Mouse (Mus musculus) adrenal gland (tissue): ENCODE measurements around the gene Vamp5.

Source experiments
- intact Hi-C: fragments of 180-260 bp; cut with DNase I; formaldehyde crosslinking; loops from one replicate; pipeline ENCODE4 v1.15.1; 2025

The Vamp5 gene

DNA sequence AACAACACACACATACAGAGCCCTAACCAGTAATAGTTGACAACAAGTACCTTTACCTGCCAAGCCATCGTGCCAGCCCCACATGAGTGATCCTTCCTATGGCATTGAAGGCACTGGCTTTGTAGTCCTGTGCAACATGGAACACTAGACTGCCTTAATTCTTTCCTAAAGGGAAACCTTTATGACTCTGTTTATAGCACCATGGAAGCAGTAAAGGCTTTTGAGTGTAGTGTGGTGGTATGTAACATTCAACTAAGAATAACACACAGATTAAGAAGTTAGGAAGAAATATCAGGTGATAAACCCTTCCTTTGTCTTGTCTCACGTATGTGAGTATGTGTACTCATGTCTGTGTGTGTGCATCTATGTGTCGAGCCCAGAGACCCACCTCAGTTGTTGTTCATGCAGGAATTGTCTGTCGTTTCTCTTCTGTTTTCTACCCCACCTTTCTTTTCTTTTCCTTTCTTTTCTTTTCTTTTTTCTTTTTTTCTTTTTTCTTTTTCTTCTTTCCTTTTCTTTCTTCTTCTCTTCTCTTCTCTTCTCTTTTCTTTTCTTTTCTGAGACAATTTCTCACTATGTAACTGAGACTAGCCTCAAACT lies 13.3 kb downstream of the Vamp5 start, which contains the start of gene Rnf181:
Gene Rnf181 (minus strand): TSS at position 113 of the 600 bp plus-strand sequence.
- intact Hi-C loops = no loop called here

- intact Hi-C loops = no loop called here
Measured at GRCm38 (mm10) chr6:72366304-72366703, 14.0 kb downstream of the Vamp5 start.

GRCm38 (mm10) chr6:72364985-72365384 lies 15.3 kb downstream of the Vamp5 start:
- intact Hi-C loops = loop anchor here (5.0 kb wide), 1 partner anchor 42 kb away; no protein-coding TSS in a partner anchor

- intact Hi-C loops = loop anchor here (5.0 kb wide), 1 partner anchor 43 kb away; no protein-coding TSS in a partner anchor
Measured at GRCm38 (mm10) chr6:72364009-72364408, 16.3 kb downstream of the Vamp5 start.

DNA sequence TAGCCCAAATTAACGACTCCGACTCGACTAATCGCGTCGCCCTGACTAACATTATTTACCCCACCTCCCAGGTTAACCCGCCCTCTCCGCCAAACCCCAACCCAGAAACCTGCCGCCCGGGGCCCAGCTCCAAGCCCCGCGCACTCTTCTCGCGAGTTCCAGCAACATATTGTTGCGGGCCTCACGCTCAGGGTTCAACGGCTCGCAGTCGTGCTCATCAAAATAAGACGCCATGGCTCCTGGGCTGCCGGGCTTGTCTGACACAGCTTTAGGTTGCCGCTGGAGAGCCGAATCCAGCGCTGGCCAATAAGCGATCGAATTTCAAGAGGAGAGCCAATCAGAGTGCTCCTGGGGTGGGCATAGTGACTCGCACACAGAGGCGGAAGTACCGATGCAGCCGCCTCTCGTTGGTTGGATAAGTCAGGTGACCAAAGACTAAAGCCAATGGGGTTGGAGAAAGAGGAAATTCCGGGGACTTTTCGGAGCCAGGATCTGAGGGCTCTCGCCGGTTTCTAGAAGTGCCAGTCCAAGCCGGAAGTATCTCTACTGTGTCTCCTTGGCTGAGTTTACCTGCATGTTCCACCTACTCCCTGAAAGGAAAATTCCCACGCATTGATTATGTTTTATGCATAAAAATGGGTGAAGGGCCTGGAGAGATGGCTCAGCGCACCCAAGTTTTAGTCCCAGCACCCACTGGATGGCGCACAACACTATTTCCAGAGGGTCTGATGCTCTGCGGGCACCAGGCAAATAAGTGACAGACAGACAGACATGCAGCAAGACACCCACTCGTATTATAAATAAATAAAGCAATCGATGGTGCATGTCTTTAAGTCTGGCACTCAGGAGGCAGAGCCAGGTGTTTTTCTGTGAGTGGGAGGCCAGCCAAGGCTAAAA lies 17.9 kb downstream of the Vamp5 start:
- intact Hi-C loops = loop anchor here (5.0 kb wide), 1 partner anchor 45 kb away; no protein-coding TSS in a partner anchor

- intact Hi-C loops = loop anchor here (5.0 kb wide), 1 partner anchor 46 kb away; no protein-coding TSS in a partner anchor
Measured at GRCm38 (mm10) chr6:72361121-72361551, 19.1 kb downstream of the Vamp5 start.

DNA sequence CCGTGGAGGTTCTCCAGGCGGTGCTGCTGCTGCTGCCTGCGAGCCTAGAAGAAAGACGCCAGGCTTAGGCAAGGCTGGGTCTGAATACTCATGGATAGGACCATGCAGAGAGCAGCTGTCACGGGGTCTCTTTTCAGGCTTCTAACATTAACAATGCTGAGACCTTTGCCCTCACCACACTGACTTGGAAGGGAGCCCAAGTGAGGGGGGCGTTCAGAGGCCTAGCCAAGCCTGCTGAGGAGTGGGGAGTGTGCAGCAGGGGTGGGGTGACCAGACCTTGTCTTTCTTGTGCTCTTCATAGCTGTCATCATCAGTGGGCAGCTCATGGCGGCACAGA lies 19.7 kb downstream of the Vamp5 start:
- intact Hi-C loops = loop anchor here (5.0 kb wide), 1 partner anchor 47 kb away; no protein-coding TSS in a partner anchor

GRCm38 (mm10) chr6:72359891-72360598 lies 20.2 kb downstream of the Vamp5 start:
- intact Hi-C loops = loop anchor here (5.0 kb wide), 1 partner anchor 47 kb away; no protein-coding TSS in a partner anchor

DNA sequence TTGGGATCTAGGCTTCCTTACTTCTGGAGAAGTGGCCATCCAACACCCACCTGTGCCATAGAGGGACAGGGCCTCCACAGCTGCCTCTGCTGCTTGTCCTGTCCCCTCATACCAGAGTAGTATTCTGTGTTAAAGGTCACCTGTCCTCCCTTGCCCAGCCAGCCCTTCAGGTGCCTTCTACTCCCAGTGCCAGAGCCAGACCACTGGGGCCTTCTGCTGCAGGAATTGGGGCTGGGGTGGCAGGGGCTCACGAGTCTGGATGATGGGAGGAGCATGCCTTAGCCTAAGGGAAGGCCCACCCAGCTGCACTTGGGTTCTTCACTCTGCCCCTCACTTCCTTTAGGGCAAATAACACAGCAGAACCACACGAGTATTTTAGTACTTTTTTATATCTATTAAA lies 20.9 kb downstream of the Vamp5 start:
- intact Hi-C loops = no loop called here

GRCm38 (mm10) chr6:72358086-72358764 lies 22.0 kb downstream of the Vamp5 start:
- intact Hi-C loops = no loop called here

DNA sequence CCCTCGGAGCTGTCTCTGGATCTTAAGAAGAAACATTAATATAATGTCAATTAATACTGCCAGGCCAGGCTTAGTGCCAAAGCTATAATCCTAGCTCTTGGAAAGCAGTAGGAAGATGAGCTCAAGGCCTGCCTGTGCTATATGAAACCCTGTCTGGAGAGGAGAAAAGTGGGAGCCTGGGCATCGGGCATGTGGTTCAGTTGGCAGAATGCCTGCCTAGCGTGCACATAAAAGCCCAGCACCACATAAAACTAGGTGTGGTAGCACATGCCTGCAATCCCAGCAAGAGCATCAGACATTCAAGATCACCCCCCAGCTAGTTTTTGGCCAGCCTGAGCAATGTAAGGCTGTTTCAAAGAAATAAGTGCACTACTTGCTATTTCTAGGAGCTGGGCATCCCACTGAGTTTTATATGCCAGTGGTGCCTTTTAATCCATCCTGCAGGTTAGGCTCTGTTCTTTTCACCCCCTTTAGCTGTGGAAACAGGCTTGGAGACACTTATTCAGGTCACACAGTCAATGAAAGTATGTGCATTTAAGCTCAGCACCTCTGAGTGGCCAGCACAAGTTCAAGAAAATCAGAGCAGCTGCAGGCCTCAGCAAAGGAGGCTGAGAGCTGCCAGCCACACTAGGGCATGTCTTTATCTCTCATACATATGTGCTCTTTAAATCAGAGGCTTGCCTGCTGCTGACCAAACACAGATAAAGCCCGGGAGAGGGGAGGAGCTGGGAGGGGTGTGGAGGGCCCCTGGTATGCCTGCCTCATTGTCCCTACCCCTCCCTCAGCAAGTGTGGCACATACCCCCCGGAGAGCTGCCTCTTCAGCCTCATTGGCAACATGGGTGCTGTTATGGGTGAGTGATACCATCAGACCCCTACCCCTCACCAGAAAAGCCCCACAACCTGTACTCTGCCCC lies 22.8 kb downstream of the Vamp5 start:
- intact Hi-C loops = no loop called here

GRCm38 (mm10) chr6:72356001-72356532 lies 24.2 kb downstream of the Vamp5 start:
- intact Hi-C loops = no loop called here

- intact Hi-C loops = no loop called here
Measured at GRCm38 (mm10) chr6:72355066-72355911, 25.0 kb downstream of the Vamp5 start, which contains the start of gene Tmem150a. TSS of gene Tmem150a (plus strand) at chr6:72355447.

DNA sequence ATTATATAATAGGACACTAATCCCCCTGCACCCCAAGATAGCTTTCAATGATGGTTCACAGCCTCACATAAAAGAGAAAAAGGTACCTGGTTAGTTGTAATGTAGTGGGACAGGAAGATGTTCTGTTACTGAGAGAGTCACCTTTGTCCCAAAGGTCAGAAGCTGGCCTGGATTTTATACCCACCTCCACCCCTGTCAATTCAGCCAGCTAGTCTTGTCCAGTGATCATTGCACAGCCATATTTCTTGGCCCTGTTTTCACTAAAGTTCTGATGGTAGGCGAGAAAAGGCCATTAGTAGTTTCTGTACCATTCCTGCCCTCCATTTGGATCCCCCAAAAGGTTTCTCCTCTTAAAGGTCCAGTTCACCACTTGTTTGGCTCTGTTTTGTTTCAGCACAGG lies 26.2 kb downstream of the Vamp5 start:
- intact Hi-C loops = no loop called here

- intact Hi-C loops = no loop called here
Measured at GRCm38 (mm10) chr6:72352636-72353405, 27.4 kb downstream of the Vamp5 start.

DNA sequence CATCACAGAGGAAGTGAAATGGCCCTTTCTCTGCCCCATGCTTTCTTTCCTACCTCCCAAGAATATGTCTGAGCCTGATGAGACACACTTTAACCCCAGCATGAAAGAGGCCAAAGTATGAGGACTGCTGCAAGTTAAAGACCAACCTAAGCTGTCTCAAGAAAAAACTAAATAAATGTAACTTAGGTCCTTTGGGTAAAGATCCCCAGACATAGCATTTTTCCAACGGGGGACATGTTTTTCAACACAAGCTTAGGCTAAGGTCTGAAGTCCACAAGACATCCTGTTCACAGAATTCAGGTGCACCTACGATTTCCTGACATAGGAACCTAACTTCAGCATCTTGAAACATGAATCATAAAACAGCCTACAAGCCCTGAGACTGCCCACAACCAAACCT lies 30.1 kb downstream of the Vamp5 start:
- intact Hi-C loops = no loop called here

DNA sequence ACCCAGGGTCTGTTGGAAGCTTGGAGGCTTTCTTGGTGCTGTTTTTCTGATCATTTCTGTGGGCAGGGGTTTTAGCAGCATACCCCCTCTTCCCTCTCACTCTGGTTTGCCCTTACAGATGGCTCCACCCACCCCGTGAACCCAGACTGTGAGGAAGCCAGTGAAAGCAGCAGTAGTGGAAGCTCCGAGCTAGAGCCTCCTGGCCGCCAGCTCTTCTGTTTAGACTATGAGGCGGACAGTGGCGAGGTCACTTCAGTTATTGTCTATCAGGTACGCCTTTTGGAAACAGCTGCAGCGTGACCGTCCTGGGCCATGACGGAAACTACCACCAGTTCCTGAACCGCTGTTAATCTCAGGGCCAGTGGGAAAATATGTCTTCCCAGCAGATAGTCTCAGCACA lies 31.9 kb downstream of the Vamp5 start:
- intact Hi-C loops = no loop called here
